In genomic region chr9:13296274-13297121, GRCm38 (mm10) we compare ENCODE assay signal across 8 mouse cellular contexts. TPM values are rescaled to one million over a fixed set of nuclear protein-coding genes. Genes with fewer than 3 reads are reported as not detected.
A peak's percentile ranks its signal among the peaks of the same experiment; 100 is the strongest.
DNase-seq lines count a peak whose midpoint lies in the region; ATAC-seq and TF ChIP-seq lines count a peak whose summit lies in the region.

No protein-coding gene starts in this region.

- peak overlapping the region; percentile 98 for H3K4me2 ChIP-seq in embryonic facial prominence, embryonic 14.5 days (ENCODE audit: low read depth, low read length)
- H3K4me2 ChIP-seq in limb, embryonic 14.5 days (replicated peaks; ENCODE audit: low read depth, low read length, severe bottlenecking), result peak overlapping the region; percentile 96
- H3K4me2 ChIP-seq in midbrain, embryonic 16.5 days (ENCODE audit: low read length), result peak overlapping the region; percentile 97

- peak; percentile 95 for ATAC-seq in embryonic facial prominence, embryonic 14.5 days (ENCODE audit: low read depth)
- ATAC-seq in limb, embryonic 14.5 days (ENCODE audit: low FRiP score, low read depth), result peak; percentile 87
- peak; percentile 91 for ATAC-seq in midbrain, embryonic 16.5 days

- H3K27me3 ChIP-seq in embryonic facial prominence, embryonic 14.5 days (replicated peaks; ENCODE audit: control insufficient read depth, insufficient read depth, low read length), result no peaks in the 10 kb centered on the region
- no peaks in the 10 kb centered on the region for H3K27me3 ChIP-seq in limb, embryonic 14.5 days (ENCODE audit: control insufficient read depth, insufficient read depth, low read length)
- H3K27me3 ChIP-seq in midbrain, embryonic 16.5 days (ENCODE audit: control insufficient read depth, insufficient read depth, low read depth, low read length), result no peaks in the 10 kb centered on the region
- H3K27me3 ChIP-seq in spleen, adult 2 months (ENCODE audit: control insufficient read depth, insufficient read depth, low read length), result no peaks in the 10 kb centered on the region

- peak overlapping the region; percentile 86 for H3K4me3 ChIP-seq in bone marrow, adult 2 months (replicated peaks; ENCODE audit: control insufficient read depth, low read depth, low read length)
- H3K4me3 ChIP-seq in embryonic facial prominence, embryonic 14.5 days (ENCODE audit: low read depth, low read length), result peak overlapping the region; percentile 56
- peak overlapping the region; percentile 51 for H3K4me3 ChIP-seq in limb, embryonic 14.5 days (replicated peaks; ENCODE audit: low read length)
- H3K4me3 ChIP-seq in midbrain, embryonic 16.5 days (ENCODE audit: low read depth, low read length), result peak overlapping the region; percentile 57
- H3K4me3 ChIP-seq in spleen, adult 2 months (ENCODE audit: extremely low read depth, insufficient read depth, insufficient read length), result peak overlapping the region; percentile 91

- peak; percentile 88 for DNase-seq in A20 (ENCODE audit: low read depth, low spot score)
- DNase-seq in embryonic facial prominence, embryonic 14.5 days (ENCODE audit: low spot score), result peak; percentile 96
- DNase-seq in heart, adult 8-10 months (ENCODE audit: low spot score), result peak; percentile 89
- peak; percentile 90 for DNase-seq in kidney, adult 9 months
- DNase-seq in limb, embryonic 14.5 days (ENCODE audit: low spot score), result peak; percentile 91
- peak; percentile 69 to 84 for DNase-seq in spleen, adult 2 months (ENCODE audit: low read depth in 1 of 2, low spot score in 2 of 2)

- WGBS in bone marrow, adult 2 months, result under 1% methylated on average over 28 of the region's 28 CpGs
- WGBS in embryonic facial prominence, embryonic 14.5 days, result under 1% methylated on average over 28 of the region's 28 CpGs
- under 1% methylated on average over 25 of the region's 28 CpGs for WGBS in limb, embryonic 14.5 days
- under 1% methylated on average over 28 of the region's 28 CpGs for WGBS in midbrain, embryonic 16.5 days
- under 1% methylated on average over 28 of the region's 28 CpGs for WGBS in spleen, adult 2 months

- peak overlapping the region; percentile 68 for H3K9ac ChIP-seq in embryonic facial prominence, embryonic 14.5 days (ENCODE audit: low read depth, low read length)
- H3K9ac ChIP-seq in limb, embryonic 14.5 days (ENCODE audit: low read depth, low read length, severe bottlenecking), result peak overlapping the region; percentile 63
- H3K9ac ChIP-seq in midbrain, embryonic 16.5 days (ENCODE audit: low read depth, low read length), result peak overlapping the region; percentile 81

- no peaks in the 10 kb centered on the region for H3K36me3 ChIP-seq in embryonic facial prominence, embryonic 14.5 days (ENCODE audit: control insufficient read depth, insufficient read depth, low read length)
- no peaks in the 10 kb centered on the region for H3K36me3 ChIP-seq in limb, embryonic 14.5 days (ENCODE audit: control insufficient read depth, insufficient read depth, low read length)
- H3K36me3 ChIP-seq in midbrain, embryonic 16.5 days (ENCODE audit: control insufficient read depth, insufficient read depth, low read length), result no peaks in the 10 kb centered on the region
- H3K36me3 ChIP-seq in spleen, adult 2 months (ENCODE audit: control insufficient read depth, insufficient read depth, low read length), result no peaks in the 10 kb centered on the region

- H3K9me3 ChIP-seq in embryonic facial prominence, embryonic 14.5 days (ENCODE audit: control insufficient read depth, low read length), result no peaks in the 10 kb centered on the region
- no peaks in the 10 kb centered on the region for H3K9me3 ChIP-seq in limb, embryonic 14.5 days (ENCODE audit: control insufficient read depth, low read length)
- H3K9me3 ChIP-seq in midbrain, embryonic 16.5 days (replicated peaks; ENCODE audit: control insufficient read depth, low read length, poor library complexity, severe bottlenecking), result no peaks in the 10 kb centered on the region

- TF ChIP-seq POLR2A in bone marrow, adult 2 months (IDR thresholded peaks at IDR 0.05; ENCODE audit: borderline replicate concordance, control insufficient read depth, low read depth, low read length), result 0 out of 2 replicates have a peak, but pooled peaks have one; percentile 31
- peak; percentile 49; the same call in 1 of the 2 replicates for TF ChIP-seq POLR2A in limb, embryonic 14.5 days (IDR thresholded peaks at IDR 0.05; ENCODE audit: borderline replicate concordance, extremely low read depth, insufficient read depth, insufficient read length)
- TF ChIP-seq POLR2A in spleen, adult 2 months (IDR thresholded peaks at IDR 0.05; ENCODE audit: low read depth, low read length), result no peak

- H3K27ac ChIP-seq in bone marrow, adult 2 months (ENCODE audit: control insufficient read depth, insufficient read depth, low read depth, low read length, poor library complexity), result peak overlapping the region; percentile 53; the same call in 1 of the 2 replicates
- H3K27ac ChIP-seq in embryonic facial prominence, embryonic 14.5 days (replicated peaks; ENCODE audit: low read depth, low read length), result peak overlapping the region; percentile 81
- peak overlapping the region; percentile 77 for H3K27ac ChIP-seq in limb, embryonic 14.5 days (replicated peaks; ENCODE audit: low read depth, low read length)
- H3K27ac ChIP-seq in midbrain, embryonic 16.5 days (ENCODE audit: low read length), result peak overlapping the region; percentile 68
- peak overlapping the region; percentile 86 for H3K27ac ChIP-seq in spleen, adult 2 months (ENCODE audit: insufficient read depth, low read length)

- peak; percentile 42; the same call in 1 of the 2 replicates for TF ChIP-seq CTCF in bone marrow, adult 2 months (IDR thresholded peaks at IDR 0.05; ENCODE audit: control insufficient read depth, insufficient read depth, low read length)
- TF ChIP-seq CTCF in spleen, adult 2 months (IDR thresholded peaks at IDR 0.05; ENCODE audit: extremely low read depth, insufficient read depth, insufficient read length, insufficient replicate concordance), result peak; percentile 72

- peaks cover under 1% of the 10 kb centered on the region; the same call in 1 of the 2 replicates for H3K4me1 ChIP-seq in bone marrow, adult 2 months (ENCODE audit: control insufficient read depth, insufficient read depth, low read length)
- H3K4me1 ChIP-seq in embryonic facial prominence, embryonic 14.5 days (ENCODE audit: control insufficient read depth, insufficient read depth, low read length), result peaks cover 35% of the 10 kb centered on the region
- peaks cover 31% of the 10 kb centered on the region for H3K4me1 ChIP-seq in limb, embryonic 14.5 days (ENCODE audit: control insufficient read depth, insufficient read depth, low read length)
- H3K4me1 ChIP-seq in midbrain, embryonic 16.5 days (ENCODE audit: control insufficient read depth, insufficient read depth, low read length), result peaks cover 16% of the 10 kb centered on the region
- H3K4me1 ChIP-seq in spleen, adult 2 months (ENCODE audit: control insufficient read depth, insufficient read depth, insufficient read length), result peaks cover 24% of the 10 kb centered on the region; the same call in 1 of the 2 replicates

RNA-seq across cellular contexts. Expression of gene Maml2, which starts 1.3 kb away (rescaled TPM):
- 2.1 and 3.5 TPM in 2 replicates for polyA plus RNA-seq in bone marrow, adult 2 months (2011; ENCODE audit: insufficient read depth, insufficient read length, low replicate concordance, missing spikeins)
- polyA plus RNA-seq in embryonic facial prominence, embryonic 14.5 days (2014; fragmentation: Nextera tagmentation; extraction: Ambion mirVana), result 9.8 and 11.1 TPM in 2 replicates
- total RNA-seq in heart, adult 8-10 months (2022), result 1 to 10 TPM; 5.0 to 6.1 (median 5.2) TPM
- 9.9 and 11.4 TPM in 2 replicates for polyA plus RNA-seq in limb, embryonic 14.5 days (2012; rRNA removed)
- 10.7 and 12.2 TPM in 2 replicates for polyA plus RNA-seq in limb, embryonic 14.5 days (2014; fragmentation: Nextera tagmentation; extraction: Ambion mirVana)
- 9.9 and 10.6 TPM in 2 replicates for polyA plus RNA-seq in midbrain, embryonic 16.5 days (2015; fragmentation: Nextera tagmentation; extraction: Ambion mirVana)
- 9.4 and 10.9 TPM in 2 replicates for polyA plus RNA-seq in spleen, adult 2 months (2012; rRNA removed)

RNA-seq across cellular contexts. Expression of gene Ccdc82, which starts 49.7 kb away (rescaled TPM):
- 18.8 and 22.8 TPM in 2 replicates for polyA plus RNA-seq in bone marrow, adult 2 months (2011; ENCODE audit: insufficient read depth, insufficient read length, low replicate concordance, missing spikeins)
- 7.7 and 10.5 TPM in 2 replicates for polyA plus RNA-seq in embryonic facial prominence, embryonic 14.5 days (2014; fragmentation: Nextera tagmentation; extraction: Ambion mirVana)
- 10 to 100 TPM in 1 of 4 experiments, 1 to 10 TPM in 3; 7.3 to 10.8 (median 8.6) TPM for total RNA-seq in heart, adult 8-10 months (2022)
- polyA plus RNA-seq in limb, embryonic 14.5 days (2012; rRNA removed), result 13.4 and 14.7 TPM in 2 replicates
- polyA plus RNA-seq in limb, embryonic 14.5 days (2014; fragmentation: Nextera tagmentation; extraction: Ambion mirVana), result 8.2 TPM in 2 replicates
- polyA plus RNA-seq in midbrain, embryonic 16.5 days (2015; fragmentation: Nextera tagmentation; extraction: Ambion mirVana), result 15.0 and 15.1 TPM in 2 replicates
- 6.5 and 8.3 TPM in 2 replicates for polyA plus RNA-seq in spleen, adult 2 months (2012; rRNA removed)

RNA-seq across cellular contexts. Expression of gene Jrkl, which starts 50.9 kb away (rescaled TPM):
- polyA plus RNA-seq in bone marrow, adult 2 months (2011; ENCODE audit: insufficient read depth, insufficient read length, low replicate concordance, missing spikeins), result 2.8 and 2.9 TPM in 2 replicates
- 9.1 and 9.6 TPM in 2 replicates for polyA plus RNA-seq in embryonic facial prominence, embryonic 14.5 days (2014; fragmentation: Nextera tagmentation; extraction: Ambion mirVana)
- 1 to 10 TPM; 4.1 to 5.8 (median 5.1) TPM for total RNA-seq in heart, adult 8-10 months (2022)
- 4.2 and 6.0 TPM in 2 replicates for polyA plus RNA-seq in limb, embryonic 14.5 days (2012; rRNA removed)
- 8.1 and 8.2 TPM in 2 replicates for polyA plus RNA-seq in limb, embryonic 14.5 days (2014; fragmentation: Nextera tagmentation; extraction: Ambion mirVana)
- polyA plus RNA-seq in midbrain, embryonic 16.5 days (2015; fragmentation: Nextera tagmentation; extraction: Ambion mirVana), result 11.0 and 13.6 TPM in 2 replicates
- 0.22 and 0.30 TPM in 2 replicates for polyA plus RNA-seq in spleen, adult 2 months (2012; rRNA removed)

Comparison
In these comparisons a context has a peak if more than half of its experiments do, and no peak if none do; other contexts are left out.
1. Peak in every context shown above with its lines: DNase-seq, ATAC-seq, H3K4me3 ChIP-seq and H3K27ac ChIP-seq.